Mouse (Mus musculus): ENCODE results near the gene Clrn2.

DNA sequence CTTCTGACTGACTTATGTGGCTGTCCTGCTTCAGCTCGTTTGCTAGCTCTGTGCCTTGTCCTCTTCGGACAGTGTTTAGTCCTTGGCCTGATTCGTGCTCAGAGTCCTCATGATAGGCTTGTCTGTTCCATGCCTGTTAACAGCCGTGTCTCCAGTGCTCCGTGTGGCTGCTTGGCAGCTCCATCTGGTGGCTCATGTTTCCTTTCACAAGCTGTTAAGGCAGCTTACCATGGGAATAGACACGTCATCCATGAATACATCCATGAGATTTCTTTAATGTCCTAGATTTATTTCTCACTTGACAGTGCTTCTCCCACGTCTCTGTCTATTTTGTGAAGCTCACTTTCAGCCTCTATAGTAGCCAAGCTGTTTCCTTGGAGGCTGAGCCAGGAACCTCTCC, 56.5 kb downstream of the Clrn2 start:
- TF ChIP-seq POLR2A (IDR thresholded peaks at IDR 0.05; ENCODE audit: extremely low read depth, insufficient read depth, low read length) (no peak), CTCF (IDR thresholded peaks at IDR 0.05; ENCODE audit: low read depth, low read length) (no peak)
